Mouse (Mus musculus): ENCODE results near the gene Tfap4.

Tfap4 gene

DNA sequence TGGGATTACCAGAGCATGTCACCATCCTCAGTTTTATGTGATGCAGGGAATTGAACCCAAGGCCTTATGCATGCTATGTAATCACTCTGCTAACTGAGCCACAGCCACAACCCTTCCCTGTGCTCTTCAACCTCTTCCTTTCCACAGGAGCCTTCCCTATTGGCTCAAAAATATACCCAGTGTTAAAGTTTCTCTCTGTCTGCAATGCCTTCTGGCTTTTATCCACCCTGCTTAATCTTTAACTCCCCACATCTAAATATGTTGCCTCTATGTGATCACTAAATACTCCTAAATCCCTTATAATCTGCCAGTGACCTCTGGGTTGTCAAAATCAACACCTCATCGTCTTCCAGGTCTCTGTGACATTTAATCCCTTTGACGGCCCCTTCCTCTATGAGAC, 41.7 kb downstream of the Tfap4 start:
- DNase-seq = no peak

DNA sequence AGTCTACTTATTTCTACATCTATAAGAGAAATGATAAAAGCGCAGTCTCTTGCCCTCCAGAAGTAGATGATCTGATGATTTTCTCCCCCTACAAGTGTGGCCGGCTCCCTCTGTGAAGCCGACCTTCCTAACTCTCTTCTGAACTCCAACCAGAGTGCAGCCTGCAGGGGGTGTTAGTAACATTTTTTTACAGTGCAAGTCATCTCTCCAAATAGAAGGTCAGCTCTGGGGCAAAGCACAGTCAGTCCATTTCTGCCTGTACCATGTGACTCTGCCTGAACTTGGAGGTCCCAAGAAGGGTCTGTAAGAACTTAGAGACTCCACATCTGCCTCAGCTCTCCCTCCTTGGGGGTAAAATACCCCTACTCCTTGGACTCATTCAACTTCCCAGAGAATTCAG, 45.3 kb downstream of the Tfap4 start:
- no peak for DNase-seq

DNA sequence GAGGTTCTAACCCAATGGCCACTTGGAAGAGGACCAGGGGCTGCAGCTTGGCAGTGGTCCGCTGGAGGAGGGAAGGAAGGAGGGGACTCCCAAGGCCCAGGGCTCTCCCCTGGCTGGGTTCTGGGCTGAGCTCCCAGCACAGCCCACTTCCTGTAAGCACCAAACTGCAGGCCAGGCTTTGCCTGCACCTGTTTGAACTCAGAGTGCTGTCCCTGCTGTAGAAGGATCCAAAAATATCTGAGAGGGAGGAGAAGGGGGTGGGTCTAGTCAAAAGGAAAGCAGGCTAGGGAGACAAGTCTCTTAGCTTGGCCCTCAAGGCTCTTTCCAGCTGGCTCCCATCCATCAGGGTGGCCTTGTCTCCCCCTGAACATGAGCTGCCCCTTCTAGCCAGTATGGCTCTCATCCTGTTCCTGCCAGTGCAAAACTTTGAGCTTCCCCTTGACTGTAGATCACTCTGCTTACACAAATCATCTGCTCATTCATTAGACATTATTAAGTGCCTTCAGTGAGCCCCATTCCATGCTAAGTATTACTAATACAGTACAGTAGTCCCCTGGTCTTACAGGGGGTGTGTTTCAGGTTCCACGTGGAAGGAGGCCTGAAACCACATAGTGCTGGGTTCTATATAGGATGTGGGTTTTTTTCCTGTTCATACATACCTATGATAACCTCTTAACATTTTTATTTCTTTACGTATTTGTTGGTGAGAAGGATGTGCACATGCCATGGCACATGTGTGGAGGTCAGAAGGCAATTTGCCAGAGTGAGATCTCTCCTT, 46.8 kb downstream of the Tfap4 start:
- DNase-seq = peak; percentile 63

- DNase-seq = no peak
Measured at GRCm38 (mm10) chr16:4511371-4511770, 48.3 kb downstream of the Tfap4 start.

DNA sequence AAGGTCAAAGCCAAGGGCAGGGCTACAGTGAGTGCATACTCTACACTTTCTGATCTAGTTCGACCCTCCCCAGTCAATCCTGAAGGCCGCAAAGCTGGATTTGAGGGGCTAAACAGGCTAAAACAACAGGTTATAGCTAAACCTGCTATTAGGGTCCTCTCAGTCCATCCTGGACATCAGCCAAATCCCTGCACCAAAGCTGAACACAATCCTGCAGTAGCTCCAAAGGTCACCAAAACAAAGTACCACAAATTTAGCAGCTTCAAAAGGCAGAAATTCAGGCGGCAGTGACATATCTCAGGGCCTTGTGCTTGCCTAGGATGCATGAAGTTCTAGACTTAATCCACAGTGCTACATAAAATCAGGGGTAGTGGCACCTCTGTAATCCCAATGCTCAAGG, 53.5 kb downstream of the Tfap4 start:
- peak; percentile 51 for DNase-seq

DNA sequence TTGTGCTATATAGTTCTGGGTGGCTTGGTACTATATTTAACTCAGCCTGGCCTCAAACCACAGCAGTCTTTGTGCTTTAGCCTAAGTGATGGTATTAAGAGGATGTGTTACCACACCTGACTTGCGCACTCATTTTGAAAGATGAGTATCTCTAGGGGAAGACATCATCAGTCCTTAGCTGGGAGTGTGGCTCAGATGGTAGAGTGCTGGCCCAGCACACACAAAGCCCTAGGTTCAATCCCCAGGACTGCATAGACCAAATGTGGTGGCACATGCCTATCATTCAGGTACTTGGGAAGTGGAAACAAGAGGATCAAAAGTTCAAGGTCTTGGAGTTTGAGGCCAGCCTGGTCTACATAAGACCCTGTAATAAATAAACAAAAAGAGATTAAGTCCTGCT, 56.2 kb downstream of the Tfap4 start:
- DNase-seq = no peak

GRCm38 (mm10) chr16:4502568-4502967, 57.1 kb downstream of the Tfap4 start:
- no peak for DNase-seq

GRCm38 (mm10) chr16:4501703-4502102, 58.0 kb downstream of the Tfap4 start:
- DNase-seq = no peak

DNA sequence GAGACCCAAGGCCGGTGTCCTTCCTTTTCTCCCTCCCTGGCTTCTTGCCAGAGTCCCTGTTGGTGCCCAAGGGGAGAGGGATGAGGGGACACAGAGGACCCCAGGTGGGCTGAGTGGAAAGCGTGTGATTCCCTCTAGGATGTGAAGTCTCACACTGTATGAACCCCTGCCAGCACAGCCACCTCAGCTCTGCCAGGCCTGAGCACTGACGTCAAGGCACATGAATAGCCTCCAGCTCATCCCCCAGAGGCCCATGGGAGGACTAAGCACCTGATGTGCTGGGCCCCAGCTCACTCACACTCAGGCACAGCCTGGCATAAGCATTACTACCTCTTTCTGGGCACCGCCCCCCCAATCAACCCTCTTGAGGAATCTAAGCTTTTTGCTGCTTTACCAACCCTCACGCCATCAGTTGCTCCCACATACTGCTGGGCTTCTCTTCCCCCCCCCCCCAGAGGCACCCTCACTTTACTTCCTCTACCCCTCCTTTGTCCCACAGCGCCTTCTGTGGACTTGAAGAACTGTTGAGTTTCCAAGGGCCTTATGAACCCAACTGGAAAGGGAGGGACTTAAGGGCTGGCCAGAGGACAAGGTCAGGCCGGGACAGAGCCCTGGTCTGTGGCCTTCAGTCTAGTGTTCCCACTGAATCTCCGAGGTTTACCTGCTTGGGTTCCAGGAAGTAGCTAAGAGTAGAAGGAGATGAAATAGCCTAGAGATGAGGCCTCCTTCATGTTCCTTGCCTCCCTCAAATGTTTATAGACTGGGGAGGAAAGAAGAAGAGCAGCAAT, 58.9 kb downstream of the Tfap4 start:
- DNase-seq = no peak

GRCm38 (mm10) chr16:4497762-4498607, 61.7 kb downstream of the Tfap4 start:
- peak; percentile 52 for DNase-seq

GRCm38 (mm10) chr16:4496470-4496869, 63.2 kb downstream of the Tfap4 start:
- no peak for DNase-seq

DNA sequence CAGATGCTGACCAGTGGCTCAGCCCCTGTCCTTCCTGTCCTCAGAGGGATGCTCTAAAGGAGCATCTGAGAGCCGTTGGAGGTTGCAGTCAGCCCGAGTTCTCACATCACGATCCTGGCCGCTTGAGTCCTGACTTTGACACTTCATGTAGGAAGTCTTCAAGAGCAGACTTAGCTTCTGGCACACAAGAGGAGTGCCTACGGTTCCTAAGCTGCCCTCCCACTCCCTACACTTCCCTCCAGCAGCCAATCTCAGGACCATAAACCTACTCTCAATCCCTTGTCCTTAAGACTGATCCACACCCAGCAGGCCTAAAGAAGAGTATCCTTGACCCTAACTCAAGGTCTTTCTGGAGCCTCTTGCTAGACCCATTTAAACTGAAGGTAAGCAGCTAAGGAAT, 63.8 kb downstream of the Tfap4 start:
- DNase-seq = peak; percentile 72

Data from kidney, postnatal 10 days (tissue).